Mouse (Mus musculus): Measurements from ENCODE around the gene Ltb.
A peak's percentile ranks its signal among the peaks of the same experiment; 100 is the strongest.

Gene Ltb

GRCm38 (mm10) chr17:35193881-35194843 lies at the start of gene Ltb:
Gene Ltb, plus strand, starts transcription at chr17:35194439.
- no peak for DNase-seq (ENCODE audit: low spot score)

DNA sequence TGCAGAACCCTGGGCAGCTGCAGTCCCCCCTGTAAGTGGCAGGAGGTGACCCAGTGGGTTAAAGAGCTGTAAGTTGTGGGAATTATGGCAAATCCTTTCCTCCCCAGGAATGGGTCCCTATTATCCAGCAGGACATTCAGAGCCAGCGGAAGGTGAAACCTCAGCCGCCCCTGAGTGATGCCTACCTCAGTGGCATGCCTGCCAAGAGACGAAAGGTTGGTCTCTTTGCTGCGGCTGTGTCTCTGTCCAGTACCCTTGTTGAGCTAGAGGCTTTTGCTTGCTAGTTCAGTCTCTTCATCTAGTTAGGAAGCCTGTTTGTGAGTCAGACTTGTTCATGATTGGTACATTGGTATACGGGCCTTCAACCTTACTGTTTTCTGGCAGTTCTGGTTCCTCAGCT lies 48.1 kb upstream of the Ltb start:
- no peak for DNase-seq (ENCODE audit: low spot score)

GRCm38 (mm10) chr17:35147348-35147747 lies 46.9 kb upstream of the Ltb start:
- no peak for DNase-seq (ENCODE audit: low spot score)

DNA sequence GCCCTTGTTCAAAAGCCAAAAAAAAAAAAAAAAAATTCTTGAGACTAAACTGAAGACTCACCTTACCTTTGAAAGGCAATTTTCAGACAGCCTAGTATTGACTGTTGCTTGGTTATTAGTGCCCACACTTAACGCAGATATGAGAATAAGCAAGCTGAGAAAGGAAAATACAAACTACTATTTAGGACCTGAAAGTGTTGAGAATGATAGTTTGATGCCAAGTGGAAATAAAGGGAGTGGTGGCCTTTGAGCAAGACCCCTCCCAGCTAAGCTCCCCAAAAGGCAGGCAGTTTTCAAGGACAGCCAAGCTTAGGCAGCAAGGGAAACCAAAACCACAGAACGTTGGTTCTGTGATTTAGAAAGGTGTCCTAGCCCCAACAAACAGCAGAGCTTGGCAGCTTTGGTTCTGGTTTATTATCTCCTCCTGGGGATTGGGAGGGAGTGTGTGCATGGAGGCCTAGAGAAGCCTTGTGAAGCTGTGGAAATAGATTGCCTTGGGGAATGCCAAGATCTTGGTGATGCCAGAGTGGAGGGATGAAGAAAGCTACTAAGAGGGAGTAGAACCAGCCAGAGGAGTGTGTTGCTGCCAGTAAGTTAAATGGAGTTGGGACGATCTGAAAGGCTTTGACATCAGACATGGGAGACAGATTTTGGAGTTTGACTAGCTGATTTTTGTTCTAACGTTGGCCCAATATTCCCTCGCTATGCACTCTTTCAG lies 46.2 kb upstream of the Ltb start:
- DNase-seq (ENCODE audit: low spot score) = no peak

DNA sequence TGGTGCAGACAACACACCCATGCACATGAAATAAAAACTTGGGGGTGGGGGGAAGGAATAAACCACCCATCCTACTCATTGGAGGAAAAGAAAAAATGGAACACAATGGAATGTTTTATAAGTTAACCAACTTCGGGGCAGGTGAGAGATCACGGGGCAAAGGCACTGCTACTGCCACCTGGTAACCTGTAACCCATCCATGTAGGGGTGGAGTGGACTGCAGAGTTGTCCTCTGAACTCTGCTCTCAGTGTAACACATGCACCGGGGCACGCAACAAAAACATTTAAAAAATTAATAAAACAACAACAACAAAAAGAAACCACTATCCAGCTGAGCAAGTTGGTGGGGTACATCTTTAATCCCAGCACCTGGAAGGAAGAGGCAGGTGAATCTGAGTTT lies 42.1 kb upstream of the Ltb start:
- no peak for DNase-seq (ENCODE audit: low spot score)

GRCm38 (mm10) chr17:35153077-35153476 lies 41.2 kb upstream of the Ltb start:
- no peak for DNase-seq (ENCODE audit: low spot score)

DNA sequence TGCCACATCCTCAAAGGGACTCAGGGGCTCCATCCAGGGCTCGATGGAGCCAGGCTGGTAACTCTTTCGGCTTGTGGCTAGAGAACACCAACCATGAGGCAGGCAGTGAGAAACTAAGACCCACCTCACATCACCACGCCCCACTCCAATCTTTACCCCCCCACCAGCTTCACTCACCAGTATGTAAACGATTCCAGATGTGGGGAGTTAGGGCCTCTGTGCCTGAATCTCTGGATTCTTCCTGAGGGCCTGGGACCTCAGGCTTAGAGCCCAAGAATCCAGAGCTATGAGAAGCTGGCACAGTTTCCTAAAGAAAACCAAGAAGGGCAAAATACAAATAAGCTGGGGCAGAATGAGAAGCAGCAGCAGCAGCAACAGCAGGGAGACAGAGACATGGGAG lies 40.3 kb upstream of the Ltb start:
- DNase-seq (ENCODE audit: low spot score) = no peak

DNA sequence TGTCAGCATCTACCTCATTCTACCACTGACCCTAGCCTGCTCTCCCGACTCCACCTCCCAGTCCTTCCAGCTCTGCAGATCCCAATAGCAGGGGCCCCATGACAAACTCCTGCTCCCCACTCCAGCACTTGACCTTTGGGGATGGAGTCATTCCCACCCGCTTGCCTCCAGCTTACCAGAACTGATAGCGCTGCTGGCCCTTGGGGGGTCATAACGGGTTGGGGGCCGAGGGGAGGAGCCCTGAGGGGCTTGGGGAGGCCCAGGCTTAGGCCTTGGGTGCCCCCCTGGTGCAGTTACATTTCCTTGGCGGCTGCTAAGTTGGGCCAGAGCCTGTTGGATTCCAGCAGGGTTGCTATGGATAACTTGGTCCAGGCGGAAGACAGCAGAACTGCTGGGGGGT lies 39.6 kb upstream of the Ltb start:
- DNase-seq (ENCODE audit: low spot score) = no peak

GRCm38 (mm10) chr17:35155451-35155850 lies 38.8 kb upstream of the Ltb start:
- DNase-seq (ENCODE audit: low spot score) = no peak

DNA sequence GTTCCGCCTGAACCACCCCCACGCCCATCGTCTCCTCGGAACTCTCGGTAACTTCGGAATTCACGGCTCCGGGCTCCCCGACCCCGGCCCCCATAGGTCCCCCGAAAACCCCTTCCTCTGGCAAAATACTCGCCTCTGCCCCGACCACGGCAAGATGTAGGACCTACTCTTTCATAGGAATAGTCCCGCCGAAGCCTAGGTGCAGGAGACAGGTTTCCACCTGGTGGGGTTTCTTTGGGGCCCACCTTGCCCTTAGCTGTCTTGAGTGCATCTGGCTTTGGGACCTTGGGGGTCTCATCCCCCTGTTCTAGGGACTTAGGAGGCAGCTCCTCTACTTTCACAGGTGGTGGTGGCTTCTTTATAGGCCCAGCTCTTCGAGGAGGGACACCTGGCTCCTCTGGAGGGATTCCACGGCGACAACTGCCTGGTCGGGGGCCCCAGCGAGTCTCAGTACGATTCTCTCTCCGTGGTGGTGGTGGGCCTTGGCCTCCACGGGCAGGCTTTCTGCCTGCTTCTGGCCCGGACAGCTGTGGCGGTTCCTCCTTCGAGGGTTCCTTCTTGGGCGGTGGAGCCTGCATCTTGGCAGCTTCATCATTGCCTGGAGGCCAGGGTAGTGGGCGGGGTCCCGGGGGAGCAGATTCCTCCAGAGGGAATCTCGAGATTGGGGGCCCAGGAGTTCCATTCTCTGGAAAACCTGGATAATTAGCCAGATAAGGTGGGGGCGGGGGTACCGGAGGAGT lies 37.6 kb upstream of the Ltb start:
- no peak for DNase-seq (ENCODE audit: low spot score)

GRCm38 (mm10) chr17:35157254-35157653 lies 37.0 kb upstream of the Ltb start:
- no peak for DNase-seq (ENCODE audit: low spot score)

GRCm38 (mm10) chr17:35157661-35158175 lies 36.5 kb upstream of the Ltb start:
- DNase-seq (ENCODE audit: low spot score) = no peak

DNA sequence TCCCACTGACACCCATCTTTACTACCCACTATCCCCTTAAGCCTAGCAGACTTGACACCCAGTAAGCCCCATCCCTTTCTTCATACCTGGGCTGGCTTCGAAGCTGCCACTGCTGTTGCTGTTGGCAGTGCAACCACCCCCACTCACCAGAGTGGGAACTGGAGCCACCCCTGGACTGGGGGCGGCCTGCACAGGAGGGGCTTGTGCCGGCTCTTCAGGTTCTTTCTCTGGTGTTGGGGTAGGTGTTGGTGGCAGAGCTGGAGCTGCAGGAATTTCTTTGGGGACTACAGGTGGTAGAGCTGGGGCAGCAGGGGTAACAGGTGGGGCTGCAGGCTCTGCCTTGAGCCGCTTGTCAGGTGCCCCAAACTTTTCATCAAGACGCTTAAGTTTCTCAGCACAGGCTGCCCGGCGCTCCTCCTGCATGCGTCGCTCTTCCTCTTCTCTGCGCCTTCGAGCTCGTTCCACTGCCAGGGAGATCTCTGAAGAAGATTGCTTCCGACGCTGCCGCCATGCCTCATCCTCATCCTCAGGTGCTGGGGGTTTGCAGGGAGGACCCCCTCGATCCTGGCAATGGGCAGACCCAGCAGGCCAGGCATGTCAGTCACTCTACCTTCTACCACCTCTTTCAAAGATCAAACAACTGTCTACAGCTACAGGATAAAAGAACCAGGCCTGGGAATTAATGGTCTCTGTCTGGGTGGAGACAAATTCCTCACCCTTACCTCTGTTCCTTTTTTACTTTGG lies 35.2 kb upstream of the Ltb start:
- no peak for DNase-seq (ENCODE audit: low spot score)

DNA sequence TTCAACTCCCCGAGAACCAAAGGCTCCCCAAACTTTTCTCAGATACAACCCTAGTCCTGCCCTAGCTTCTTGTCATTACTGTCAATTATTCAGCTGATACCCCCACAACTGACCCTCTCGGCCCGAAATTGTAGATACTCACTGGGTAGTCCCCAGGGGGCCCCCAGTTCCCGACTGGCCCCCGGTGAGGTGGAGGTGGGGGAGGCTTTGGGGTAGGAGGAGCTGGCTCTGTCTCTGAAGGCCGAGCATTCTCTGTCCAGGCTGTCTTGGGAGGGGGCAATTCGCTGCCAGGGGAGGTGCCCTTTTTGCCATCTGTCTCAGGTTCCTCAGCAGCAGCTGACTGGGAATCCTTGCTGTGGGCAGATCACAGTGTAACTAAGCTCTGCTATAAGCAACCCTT lies 34.6 kb upstream of the Ltb start:
- DNase-seq (ENCODE audit: low spot score) = no peak

DNA sequence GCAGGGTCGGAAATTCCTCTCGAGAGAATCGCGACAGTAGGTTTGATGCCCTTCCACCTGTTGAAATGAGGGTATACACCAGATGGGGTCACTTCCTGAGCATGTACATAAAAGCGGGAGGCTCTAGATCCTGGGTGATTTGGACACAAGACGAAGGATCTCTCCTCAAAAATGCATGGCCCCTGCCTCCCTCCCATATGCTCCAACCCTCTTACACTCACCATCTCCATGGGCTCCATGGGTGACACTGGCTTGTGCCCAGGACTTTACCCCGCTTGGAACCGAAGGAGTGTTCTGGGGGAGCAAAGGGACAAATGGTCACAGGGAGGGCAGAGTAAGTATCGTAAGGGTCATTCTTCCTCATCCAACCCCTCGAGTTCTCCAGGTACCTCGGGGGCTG lies 32.8 kb upstream of the Ltb start:
- DNase-seq (ENCODE audit: low spot score) = no peak

GRCm38 (mm10) chr17:35162121-35162520 lies 32.1 kb upstream of the Ltb start:
- DNase-seq (ENCODE audit: low spot score) = no peak

GRCm38 (mm10) chr17:35162730-35163129 lies 31.5 kb upstream of the Ltb start:
- DNase-seq (ENCODE audit: low spot score) = peak; percentile 52

DNA sequence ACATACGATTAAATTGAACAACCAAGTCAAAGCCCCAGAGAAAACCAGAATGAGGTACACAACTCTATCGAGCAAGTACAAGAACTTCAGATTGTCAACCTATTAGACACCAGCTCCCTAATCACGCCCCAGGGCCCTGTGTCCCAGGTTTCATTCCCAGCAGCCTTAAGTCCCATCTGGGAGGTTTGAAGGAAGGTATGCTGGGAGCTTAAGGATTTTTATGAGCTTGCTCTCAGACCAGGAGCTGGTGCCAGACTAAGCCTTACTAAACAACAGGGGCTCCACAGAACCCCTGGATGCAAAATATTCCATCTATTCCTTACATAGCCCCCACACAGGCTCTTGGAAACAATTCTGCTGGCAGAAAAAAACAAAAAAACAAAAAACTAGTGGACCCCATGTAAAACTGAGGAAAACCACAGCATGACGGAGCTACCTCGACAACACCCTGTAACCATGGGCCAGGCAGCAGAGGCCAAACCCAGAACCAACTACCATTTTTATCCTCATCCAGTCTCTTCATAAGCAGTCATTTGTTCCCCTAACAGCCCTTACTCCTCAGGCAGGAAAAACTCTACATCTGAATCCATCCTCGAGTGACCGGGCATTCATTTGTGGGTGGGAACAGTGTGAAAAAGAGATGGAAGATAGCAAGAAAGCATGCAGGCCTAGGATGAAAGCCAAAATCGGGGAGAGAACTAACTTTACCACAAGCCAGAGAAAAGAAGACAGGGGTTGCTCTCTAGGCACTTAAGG lies 30.7 kb upstream of the Ltb start:
- DNase-seq (ENCODE audit: low spot score) = no peak

GRCm38 (mm10) chr17:35164218-35164567 lies 30.0 kb upstream of the Ltb start:
- no peak for DNase-seq (ENCODE audit: low spot score)

DNA sequence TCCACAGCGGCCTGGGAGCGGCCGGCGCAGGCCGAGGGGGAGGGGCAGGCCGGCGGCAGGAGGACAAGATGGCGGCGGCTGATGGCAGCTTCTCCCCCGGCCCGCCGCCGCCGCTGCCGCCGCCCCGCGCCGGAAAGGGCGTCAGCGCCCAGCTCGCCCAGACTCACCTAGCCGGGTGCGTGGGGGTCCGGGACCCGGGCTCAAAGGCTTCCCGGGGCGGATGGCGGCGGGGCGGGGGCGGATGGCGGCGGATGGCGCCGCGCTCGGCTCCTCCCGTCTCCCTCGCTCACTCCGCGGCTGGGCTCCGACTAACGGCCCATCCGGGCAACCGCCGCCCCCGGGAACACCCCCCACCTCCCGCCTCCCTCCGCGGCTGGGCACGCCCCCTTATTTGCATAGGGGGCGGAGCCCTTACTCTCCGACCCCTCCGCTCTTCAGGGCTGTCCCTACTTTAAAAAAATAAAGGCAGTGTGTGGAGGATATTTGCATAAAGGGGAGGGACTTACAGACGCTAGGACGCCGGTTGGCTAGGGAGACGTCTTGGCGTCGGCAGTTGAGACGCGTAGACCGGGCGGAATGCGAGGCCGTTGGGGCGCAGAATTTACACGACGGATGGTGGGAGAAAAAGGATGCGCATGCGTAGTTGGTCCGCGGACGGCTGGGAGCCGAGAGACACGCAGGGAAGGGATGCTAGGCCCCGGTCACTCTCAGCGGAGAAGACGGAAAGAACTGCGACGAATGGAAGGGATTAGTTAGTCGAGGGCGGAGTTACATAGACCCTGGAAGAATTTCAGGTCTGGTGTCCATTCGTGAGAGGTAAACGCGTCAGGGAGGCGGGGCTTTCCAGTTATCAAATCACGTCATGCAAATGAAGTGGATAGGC lies 29.4 kb upstream of the Ltb start, which contains the start of gene Prrc2a:
TSS of gene Prrc2a (minus strand) at position 330 of the 883 bp plus-strand sequence.
- peak; percentile 96 for DNase-seq (ENCODE audit: low spot score)

Data from ovary, postnatal 36 days (tissue).